Mouse (Mus musculus): ENCODE results near the gene Pold3.
A peak's percentile ranks its signal among the peaks of the same experiment; 100 is the strongest.
"Not testable (repeated sequence)": the region's sequence is repeated elsewhere in the genome, so short reads cannot be mapped to it uniquely, and the experiment has no call there.

The Pold3 gene

DNA sequence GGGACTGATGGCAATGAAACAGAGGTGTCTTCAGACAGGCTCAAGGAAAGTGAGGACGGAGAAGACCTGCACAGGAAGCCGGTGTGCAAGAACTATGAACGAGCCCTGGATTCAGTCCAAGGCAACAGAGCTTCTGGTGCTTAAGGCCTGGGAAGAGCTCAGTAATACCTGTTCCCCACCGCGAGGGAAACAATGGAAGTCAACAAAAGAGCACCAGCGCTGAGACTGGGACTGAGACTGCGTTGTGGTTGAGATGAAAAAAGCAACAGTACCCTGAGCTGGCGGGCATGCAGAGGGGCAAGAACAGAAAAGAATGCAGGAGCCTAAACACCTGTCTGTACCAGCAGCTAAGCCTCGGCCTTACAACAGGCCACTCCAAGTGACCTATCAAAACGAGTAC lies 9.9 kb downstream of the Pold3 start:
- DNase-seq (ENCODE audit: low spot score): no peak

DNA sequence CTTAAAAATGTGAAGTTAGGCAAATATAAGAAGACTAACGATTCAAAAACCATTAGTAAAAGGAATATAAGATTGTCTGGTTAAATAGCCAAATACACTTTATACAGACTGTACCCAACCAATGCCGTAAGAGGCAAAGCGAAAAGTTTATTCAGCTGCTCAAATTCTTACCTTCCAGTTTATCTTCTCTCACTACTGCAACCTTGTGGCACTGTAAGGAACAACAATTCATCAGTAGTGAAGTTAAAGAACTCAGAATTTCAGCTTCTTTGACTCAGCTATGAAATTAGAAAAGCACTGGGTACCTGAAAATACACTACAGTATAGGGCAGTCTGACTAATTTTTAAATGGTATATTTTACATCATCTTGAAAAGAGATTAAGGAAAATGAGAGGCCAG lies 13.0 kb downstream of the Pold3 start:
- DNase-seq (ENCODE audit: low spot score): no peak

DNA sequence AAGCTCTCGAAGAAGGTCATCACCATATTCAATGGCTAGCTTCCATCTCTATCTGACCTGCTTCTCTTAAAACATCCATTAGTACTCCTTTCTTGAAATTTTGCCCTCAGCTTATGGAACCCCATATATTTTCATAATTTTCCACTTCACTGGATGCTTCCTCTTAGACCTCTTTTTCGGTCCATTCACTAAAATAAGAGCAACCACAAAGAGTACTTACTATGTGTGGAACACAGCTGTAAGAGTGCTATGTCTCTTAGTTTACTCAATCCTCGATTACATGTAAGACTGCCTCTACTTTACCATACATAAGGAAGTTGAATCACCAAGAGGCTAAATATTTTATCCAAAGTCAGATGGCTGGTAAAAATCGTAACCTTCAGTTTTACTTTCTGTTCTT lies 16.7 kb downstream of the Pold3 start:
- no peak for DNase-seq (ENCODE audit: low spot score)

DNA sequence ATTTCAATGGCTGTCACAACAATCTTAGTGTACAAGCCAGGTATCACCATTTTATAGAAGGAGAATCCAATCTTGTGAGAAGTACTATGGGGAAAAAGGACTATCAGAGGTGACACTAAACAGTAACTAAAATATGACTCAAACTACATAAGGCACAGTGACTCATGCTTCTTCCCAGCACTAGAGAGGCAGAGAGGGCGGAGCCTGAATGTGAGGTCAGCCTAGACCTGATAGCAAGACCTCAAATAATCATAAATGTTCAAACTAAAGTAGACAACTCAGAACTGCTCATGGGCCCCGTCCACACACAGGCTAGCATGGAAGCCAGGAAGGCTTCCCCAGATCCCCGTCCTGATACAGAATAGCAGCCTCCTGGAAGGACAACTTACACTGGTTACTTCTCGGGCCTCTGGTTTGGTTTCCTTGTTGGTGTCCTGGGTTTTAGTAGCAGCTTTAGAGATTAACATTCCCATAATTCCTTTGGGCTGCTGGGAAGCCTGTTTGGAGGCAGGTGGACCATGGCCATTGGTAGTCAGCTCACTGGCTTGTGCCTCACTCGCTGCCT lies 21.3 kb downstream of the Pold3 start:
- DNase-seq (ENCODE audit: low spot score): no peak

DNA sequence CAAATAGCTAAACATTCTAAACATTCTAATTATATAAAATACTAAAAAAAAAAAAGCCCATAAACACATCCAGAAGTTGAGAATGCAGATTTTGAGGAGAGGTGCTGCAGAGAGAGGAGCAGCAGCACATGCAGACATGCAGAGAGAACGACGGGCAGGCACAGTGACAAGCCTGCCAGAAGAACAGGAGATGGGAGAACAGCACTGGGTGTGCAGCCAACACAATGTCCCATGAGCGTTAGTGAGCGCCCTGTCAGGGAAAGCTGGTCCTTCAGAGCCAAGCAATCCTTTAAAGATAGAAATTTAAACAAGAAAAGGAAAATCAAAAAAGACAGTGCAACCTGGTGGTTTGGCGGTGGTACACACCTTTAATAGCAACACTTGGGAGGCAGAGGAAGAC lies 34.5 kb downstream of the Pold3 start:
- DNase-seq (ENCODE audit: low spot score): no peak

DNA sequence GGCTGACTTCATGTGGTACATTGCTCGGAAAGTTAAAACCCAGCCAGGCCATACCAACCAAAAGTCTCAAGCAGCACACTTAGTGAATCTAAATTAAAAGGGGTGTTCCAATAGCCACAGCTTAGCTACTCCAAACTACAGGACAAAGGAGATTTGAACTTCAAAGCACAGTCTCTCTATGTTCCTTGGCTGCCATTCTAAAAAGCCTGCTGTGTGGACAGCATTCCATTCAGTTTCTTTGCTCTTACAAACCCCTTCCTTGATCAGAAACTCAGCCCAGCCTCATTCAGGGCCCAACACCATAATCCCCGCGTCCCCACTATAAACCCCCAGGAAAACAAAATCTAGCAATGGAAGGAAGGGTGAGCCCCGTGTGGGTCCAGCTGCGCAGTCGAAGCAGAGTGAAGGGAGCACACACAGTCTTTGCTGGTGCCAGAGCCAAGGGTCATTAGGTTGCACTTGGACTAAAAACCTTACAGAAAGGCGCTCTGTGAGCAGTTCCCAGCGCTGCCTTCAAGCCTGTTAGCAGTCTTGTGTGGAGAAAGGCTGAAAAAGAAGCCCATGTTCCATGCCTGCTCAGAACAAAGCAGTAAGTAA lies 35.1 kb downstream of the Pold3 start:
- DNase-seq (ENCODE audit: low spot score): no peak

DNA sequence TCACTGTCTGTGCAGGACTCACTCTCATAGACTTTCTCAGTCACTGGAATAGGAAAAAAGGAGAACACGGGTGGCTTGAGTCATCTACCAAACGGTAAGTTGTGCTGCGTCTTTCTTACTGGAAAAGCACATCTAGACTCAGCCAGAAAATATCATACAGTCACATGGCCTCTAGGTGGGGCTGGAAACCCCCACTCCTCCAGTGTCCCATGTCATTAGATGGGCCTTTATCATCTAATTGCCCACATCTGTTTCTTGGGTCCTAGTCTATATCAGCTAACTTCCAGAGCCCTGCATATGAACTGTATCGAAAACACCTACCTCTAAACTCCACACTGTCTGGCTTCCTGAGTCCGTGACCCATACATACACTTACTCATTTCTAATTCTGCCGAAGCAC lies 37.6 kb downstream of the Pold3 start:
- no peak for DNase-seq (ENCODE audit: low spot score)

DNA sequence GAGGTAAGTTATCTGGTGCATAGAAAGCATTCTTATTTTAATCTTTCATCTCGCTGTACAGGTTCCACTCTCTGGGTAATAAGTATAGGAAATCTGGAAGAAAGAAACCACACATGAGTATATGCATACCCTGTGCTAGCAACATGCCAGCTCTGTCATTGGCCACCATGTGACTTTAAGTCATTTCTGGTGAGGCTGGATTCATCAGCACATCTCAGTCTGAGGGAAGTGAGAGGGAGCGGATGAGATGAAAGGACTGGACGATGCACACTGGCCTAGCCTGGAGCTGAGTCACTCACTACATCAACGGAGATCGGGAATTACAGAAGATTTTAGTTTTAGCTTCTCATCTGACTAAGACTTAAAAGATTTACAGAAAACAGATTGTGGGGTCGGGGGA lies 38.5 kb downstream of the Pold3 start:
- DNase-seq (ENCODE audit: low spot score): no peak

DNA sequence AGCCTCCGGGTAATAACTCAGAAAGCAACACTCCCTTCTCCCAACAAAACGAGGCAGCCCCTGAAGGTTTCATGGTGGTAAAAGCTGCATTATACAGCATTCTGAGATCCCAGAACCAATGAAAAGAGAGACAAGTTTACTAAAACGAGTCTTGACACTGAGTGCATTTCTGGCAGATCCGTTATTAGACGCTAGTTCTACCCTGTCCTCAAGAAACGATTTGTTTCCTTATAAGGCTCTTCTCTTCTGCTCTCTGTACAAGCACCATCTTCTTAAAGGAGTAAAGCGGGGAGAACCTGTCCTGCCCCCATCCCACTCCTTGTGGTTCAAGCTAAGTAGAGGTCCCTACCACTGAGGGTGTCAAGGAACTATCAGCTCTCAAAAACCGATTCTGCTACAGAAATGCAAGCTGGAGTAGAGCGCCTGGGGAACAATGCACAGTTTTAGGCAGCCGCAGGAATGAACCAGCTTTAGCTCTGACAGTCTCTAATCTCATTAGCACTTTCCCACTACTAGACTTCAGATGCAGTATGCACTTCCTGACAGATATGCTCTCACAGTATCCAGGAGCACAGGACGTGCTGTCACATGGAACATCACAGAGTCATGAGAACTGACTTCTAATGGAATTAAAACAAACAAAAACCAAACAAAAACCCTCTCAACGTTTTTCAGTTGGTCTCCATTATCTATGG lies 41.1 kb downstream of the Pold3 start:
- DNase-seq (ENCODE audit: low spot score): no peak

DNA sequence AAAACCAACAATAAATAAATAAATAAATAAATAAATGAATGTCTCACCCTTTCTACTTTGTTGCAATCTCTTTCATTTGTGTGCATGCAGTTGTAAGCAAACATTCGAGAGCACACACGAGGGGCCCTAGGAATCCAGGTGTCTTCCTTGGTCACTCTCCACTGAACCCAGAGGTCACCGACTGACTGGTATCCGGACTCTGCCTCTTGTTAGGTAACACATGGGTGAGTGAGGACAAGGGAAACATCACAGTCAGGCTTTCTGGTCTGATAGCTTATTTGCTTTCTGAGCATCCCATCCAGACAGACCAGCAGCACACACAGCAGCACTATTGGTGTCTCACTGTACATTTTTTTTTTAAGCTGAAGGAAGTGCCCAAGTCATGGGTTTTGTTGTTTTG lies 44.3 kb downstream of the Pold3 start:
- DNase-seq (ENCODE audit: low spot score): no peak

DNA sequence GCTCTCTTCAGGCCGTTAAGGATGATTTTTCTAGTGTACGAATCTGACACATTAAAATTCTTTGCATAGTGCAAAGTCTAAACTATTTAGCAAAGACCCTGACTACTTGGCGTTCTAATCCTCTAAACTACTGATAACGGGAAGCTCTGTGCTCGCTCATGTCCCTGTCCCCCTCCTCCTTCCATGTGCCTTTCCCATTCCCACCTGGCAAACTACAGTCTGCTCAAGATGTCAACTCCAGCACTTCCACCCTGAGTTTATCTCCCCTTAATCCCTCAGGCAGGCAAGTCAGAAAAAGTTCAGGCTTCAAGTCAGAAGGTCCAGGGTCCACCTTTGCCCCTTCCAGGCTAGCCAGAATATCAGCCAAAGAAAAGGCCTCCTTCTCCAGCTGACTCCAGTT lies 45.1 kb downstream of the Pold3 start:
- DNase-seq (ENCODE audit: low spot score): no peak

DNA sequence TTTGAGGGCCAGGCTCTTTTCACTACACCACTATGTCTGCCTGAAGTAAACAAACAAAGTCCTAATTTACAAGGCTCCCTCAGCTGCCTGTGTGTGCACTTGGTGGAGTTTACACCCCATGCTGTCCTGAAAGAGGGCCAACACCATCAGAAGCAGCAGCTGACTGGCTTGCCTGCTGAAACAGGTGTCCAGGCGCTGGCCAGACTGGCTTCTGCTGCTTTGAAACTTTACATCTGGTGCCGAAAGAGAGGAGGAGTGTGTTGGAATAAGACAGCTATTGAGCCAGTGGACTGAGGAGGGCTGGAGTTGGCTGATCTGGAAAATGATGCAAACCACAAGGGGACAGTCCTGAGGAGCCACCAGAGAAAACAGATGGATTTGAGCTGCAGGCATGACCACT lies 47.4 kb downstream of the Pold3 start:
- no peak for DNase-seq (ENCODE audit: low spot score)

DNA sequence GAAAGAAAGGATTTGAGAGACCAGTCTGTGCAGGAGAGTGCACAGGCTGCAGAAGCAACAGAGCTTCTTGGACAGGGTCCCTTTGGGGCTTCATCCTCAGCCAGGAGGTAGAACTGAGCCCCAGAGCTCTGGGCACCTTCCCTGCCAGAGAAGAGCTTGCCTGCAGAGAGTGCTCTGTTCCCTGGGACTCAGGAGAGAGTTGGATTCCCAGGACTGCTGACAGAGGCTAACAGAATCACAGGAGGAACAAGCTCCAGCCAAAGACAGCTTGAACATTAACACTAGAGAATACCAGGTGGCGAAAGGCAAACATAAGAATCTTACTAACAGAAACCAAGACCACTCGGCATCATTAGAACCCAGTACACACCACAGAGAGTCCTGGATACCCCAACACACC lies 68.4 kb downstream of the Pold3 start:
- DNase-seq (ENCODE audit: low spot score): not testable (repeated sequence)

DNA sequence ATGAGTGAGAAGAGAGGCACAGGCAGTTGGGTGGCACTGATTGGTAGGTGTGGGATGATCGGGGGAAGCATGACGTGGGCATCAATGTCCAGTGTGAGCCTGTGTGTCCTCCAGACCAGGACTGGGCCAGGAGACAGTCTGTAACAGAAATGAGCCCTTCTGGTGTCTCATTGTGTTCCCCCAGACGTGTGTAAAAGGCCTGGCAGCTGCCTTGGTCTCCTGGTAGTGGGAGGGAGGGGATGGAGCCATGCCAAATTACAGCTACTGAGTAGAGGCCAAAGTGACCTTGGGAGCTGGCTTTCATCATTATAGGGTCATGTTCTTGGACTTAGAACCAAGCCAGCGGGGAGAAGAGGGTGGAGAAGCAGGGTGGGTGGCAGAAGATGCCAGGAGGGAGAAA lies 69.5 kb downstream of the Pold3 start:
- DNase-seq (ENCODE audit: low spot score): peak; percentile 35

DNA sequence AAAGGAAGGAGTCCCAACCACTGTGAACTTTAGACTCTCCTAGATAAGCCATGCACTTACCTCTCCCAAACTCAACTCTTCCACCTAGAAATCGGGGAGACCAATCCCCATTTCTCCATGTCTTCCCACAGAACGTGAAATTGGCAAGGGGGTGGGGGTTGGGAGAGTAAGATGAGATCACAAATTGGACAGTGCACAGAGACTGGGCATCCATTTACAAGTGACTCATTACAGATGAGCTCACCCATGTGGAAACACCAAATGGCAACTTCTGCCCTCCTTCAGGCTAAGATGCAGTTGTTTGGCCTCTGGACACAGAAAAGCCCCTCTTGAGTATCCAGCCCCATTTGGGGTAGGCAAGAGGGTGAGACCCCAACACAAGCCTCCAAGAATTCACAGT lies 74.9 kb downstream of the Pold3 start:
- peak; percentile 1 for DNase-seq (ENCODE audit: low spot score)

DNA sequence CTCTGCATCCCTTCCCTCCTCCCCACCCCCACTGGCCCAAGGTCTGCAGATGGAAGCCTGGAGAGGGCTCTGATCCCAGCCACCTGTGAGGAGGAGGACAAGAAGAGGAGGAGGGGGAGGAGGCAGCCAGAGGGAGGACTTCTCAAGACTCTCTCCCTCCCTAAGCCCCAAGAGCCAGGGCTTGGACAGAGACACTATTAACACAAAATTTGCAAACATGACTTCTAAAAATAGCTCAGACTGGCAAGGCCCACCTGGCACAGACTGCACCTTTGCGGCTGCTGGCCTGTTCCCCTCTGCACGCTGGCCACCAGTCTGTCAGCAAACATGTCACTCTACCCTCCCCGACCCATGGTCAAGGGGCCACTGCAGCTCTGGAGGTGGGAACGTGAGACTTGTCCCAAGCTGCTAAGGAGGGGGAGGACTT lies 77.7 kb downstream of the Pold3 start:
- DNase-seq (ENCODE audit: low spot score): no peak

DNA sequence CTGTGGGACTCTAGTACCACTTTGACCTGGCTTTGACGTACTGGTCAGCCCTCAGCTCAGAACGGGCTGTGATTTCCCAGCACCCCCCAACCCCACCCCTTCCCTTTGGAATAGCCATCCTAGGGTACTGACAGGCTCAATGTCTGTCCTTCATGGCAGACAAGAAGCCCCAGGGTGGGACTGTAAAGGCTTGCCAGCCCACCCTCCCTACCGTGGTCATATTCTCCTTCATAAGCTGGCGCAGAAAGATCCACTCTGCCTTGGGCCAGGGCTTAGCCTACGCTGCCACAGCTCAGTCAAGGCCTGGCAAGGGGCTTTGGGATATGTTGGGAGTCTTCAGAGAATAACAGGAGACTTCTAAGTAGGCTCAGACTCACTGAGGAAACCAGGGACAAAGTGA lies 78.3 kb downstream of the Pold3 start:
- DNase-seq (ENCODE audit: low spot score): no peak

DNA sequence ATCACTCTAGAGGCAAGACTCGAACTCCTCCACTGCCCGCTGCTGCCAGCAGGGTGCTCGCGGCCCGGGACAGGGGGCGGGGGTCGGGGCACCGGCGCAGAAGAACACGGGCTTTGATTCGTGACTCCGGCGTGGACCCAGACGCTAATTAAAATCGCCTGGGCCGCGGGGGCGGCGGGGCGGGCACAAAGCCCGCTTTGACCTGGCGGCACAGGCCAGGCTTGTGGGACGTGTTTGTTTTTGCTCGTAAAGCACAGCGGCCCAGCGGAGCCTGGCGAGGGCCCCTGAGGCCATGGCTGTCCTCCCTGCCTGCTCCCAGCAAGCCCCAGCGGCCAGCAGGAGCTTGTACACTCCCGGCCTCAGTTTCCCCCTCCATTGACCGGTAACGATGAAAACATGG lies 79.2 kb downstream of the Pold3 start:
- DNase-seq (ENCODE audit: low spot score): peak; percentile 39

DNA sequence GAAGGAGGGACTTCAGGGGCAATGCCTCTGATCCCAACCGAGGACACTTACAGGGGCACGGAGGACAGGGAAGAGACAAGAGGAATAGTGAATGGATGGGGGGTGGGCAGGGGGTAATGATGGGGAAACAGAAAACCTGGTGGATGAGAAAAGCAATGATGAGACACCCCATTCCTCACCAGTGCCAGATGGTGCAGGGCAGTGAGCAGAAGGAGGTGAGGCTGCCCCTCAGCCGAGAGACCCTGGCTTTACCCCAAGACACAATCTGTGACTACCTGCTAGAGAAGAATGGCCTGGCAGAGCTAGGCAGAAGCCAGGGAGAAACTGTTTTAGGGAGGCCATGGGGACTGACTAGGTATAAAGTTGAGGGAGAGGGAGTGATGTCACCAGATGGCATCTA lies 84.9 kb downstream of the Pold3 start:
- DNase-seq (ENCODE audit: low spot score): no peak

DNA sequence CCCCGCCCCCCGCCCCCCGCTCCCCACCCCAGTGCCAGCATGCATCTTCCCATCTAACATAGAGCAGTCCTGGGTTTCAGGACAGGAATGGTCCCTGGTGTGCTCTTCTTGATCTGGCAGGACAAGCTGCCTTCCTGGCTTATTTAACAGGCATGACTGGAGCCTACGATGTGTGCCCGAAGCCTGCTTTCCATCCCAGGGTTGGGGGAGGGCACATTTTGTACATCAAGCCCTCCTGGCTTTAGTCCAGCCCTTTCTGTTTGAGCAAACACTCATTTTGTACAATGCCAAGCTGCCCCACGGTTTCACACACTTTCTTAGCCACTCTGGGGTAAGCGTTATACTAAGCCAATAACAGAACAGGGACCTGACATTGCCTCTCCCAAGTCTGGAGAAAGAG lies 85.3 kb downstream of the Pold3 start:
- no peak for DNase-seq (ENCODE audit: low spot score)

DNA sequence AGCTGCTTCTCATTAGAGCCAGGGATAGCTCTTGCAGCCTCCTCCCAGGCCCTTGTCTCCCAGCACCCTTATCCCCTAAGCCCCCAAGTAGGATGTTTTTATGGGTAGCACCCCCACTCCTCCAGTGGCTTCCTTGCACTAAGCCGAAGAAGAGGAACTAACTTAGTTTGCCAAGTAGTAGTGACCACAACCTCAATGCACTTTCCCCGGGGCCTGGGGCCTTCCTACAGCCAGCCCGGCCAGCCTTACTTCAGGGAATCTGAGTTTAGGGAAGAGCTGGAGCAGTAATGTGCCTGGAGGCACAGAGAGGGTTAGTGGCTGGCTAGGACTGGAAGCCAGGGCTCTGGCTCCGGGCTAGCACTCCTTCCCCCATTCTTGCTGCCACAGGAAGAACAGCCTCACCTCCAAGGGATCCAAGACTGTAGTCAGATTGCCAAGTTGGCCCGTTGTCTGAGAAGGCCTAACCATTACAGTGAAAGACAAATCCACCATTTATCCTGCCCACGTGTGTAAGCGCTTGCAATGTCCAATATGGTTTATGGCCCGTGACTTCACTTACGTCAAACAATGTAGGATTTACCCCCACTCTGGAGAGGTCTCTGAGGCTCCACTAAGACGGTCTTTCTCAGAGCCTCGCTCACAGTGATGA lies 86.4 kb downstream of the Pold3 start:
- no peak for DNase-seq (ENCODE audit: low spot score)

DNA sequence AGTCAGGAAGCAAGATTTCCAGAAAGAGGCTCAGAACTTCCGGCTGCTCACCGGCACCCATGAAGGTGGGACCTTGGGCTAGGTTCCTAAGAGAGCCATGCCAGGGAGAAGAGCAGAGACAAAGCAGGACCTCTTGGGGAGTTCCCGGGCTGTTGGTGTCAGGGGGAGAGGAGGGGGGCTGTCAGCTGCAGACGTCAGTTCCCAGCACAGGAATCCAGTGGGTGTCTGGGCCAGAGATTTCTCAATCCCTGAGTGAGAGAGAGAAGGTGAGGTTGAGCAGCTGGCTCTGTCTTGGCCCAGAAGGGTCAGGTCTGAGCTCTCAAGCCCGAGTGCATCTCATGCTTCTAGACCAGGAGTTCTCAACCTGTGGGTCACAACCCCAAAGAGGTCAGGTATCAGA lies 87.7 kb downstream of the Pold3 start:
- DNase-seq (ENCODE audit: low spot score): no peak

All from ovary, postnatal 36 days (tissue).